Mouse (Mus musculus) stomach, embryonic 14.5 days (tissue): ENCODE results near the gene Chaf1a. TPM values are rescaled to one million over a fixed set of nuclear protein-coding genes. Genes with fewer than 3 reads are reported as not detected.
A peak's percentile ranks its signal among the peaks of the same experiment; 100 is the strongest.

Experiments used
- ATAC-seq: fragments of 200-750 bp; cut with Nextera tagmentation; 2 replicates; pipeline ENCODE4 v1.8.0; 2017; ENCODE audit warnings: low read depth, moderate TSS enrichment; ENCODE audit not compliant: insufficient number of reproducible peaks, insufficient read depth, low FRiP score
- H3K27ac ChIP-seq: fragments of 300-500 bp; sonication (generic); 2 replicates; pipeline ENCODE4 v1.5.1; 2014; ENCODE audit warnings: mild to moderate bottlenecking, low read length, moderate library complexity, mixed read lengths
- H3K27me3 ChIP-seq: fragments of 300-500 bp; sonication (generic); 2 replicates; pipeline ENCODE4 v1.6.1; 2014; ENCODE audit warnings: low read length, control low read depth, mixed read lengths; ENCODE audit not compliant: control insufficient read depth, insufficient read depth
- H3K36me3 ChIP-seq: fragments of 300-500 bp; sonication (generic); 2 replicates; pipeline ENCODE4 v1.6.1; 2014; ENCODE audit warnings: mild to moderate bottlenecking, control low read depth, low read length, moderate library complexity, mixed read lengths; ENCODE audit not compliant: control insufficient read depth, insufficient read depth
- H3K4me1 ChIP-seq: fragments of 300-500 bp; sonication (generic); 2 replicates; pipeline ENCODE4 v1.6.1; 2014; ENCODE audit warnings: low read length, control low read depth, mixed read lengths; ENCODE audit not compliant: control insufficient read depth, insufficient read depth
- H3K4me2 ChIP-seq: fragments of 300-500 bp; sonication (generic); replicated peaks from 2 replicates; pipeline ENCODE4 v1.6.1; 2014; ENCODE audit warnings: low read depth, low read length, control low read depth
- H3K4me3 ChIP-seq: fragments of 300-500 bp; sonication (generic); 2 replicates; pipeline ENCODE4 v1.5.1; 2014; ENCODE audit warnings: low read depth, low read length, control low read depth
- H3K9ac ChIP-seq: fragments of 300-500 bp; sonication (generic); replicated peaks from 2 replicates; pipeline ENCODE4 v1.6.1; 2014; ENCODE audit warnings: low read depth, mild to moderate bottlenecking, control low read depth, low read length, moderate library complexity, mixed read lengths
- H3K9me3 ChIP-seq: fragments of 300-500 bp; sonication (generic); 2 replicates; pipeline ENCODE4 v1.6.1; 2016; ENCODE audit warnings: low read depth, low read length, control low read depth; ENCODE audit not compliant: control insufficient read depth
- WGBS: fragments of 180-500 bp; shearing (Covaris S2); extraction: QIAGEN DNeasy Blood & Tissue Kit; methylation state at CpG from one replicate; pipeline ENCODE4 v1.1.7; 2014; 5-methylcytosine and 5-hydroxymethylcytosine counted together
- polyA plus RNA-seq: library from polyadenylated mRNA; unstranded; fragments of >200 nt; fragmentation: Nextera tagmentation; extraction: Ambion mirVana; gene quantifications from 2 replicates; pipeline ENCODE4 v1.2.1, GENCODE M21; 2014

The Chaf1a gene
- polyA plus RNA-seq, 1 experiment from 2014 or later: 19.2 TPM

- peak; percentile 93 for ATAC-seq
- 1% methylated on average over 21 of the region's 21 CpGs for WGBS
- peak overlapping the region; percentile 70 for H3K4me3 ChIP-seq
- H3K4me2 ChIP-seq: peak overlapping the region; percentile 89
- no peaks in the 10 kb centered on the region for H3K9me3 ChIP-seq
- H3K4me1 ChIP-seq: peaks cover 11% of the 10 kb centered on the region
- H3K36me3 ChIP-seq: peaks cover 19% of the 10 kb centered on the region
- no peaks in the 10 kb centered on the region for H3K27me3 ChIP-seq
- peak overlapping the region; percentile 84 for H3K27ac ChIP-seq
- peak overlapping the region; percentile 67; the same call in 1 of the 2 replicates for H3K9ac ChIP-seq
Measured at GRCm38 (mm10) chr17:56008356-56009087, 31.7 kb upstream of the Chaf1a start.

- Histone ChIP-seq H3K4me1 (peaks cover 11% of the 10 kb centered on the region), H3K4me3 (peak overlapping the region; percentile 70), H3K4me2 (peak overlapping the region; percentile 89), H3K27ac (peak overlapping the region; percentile 84), H3K27me3 (no peaks in the 10 kb centered on the region), H3K9ac (peak overlapping the region; percentile 67), H3K36me3 (peaks cover 19% of the 10 kb centered on the region), H3K9me3 (no peaks in the 10 kb centered on the region)
- ATAC-seq: peak; percentile 90
- WGBS: 1% methylated on average over 62 of the region's 62 CpGs
Measured at GRCm38 (mm10) chr17:56009088-56009961, 30.9 kb upstream of the Chaf1a start.

GRCm38 (mm10) chr17:56009962-56010240, 30.3 kb upstream of the Chaf1a start:
- Histone ChIP-seq H3K27ac (no peak overlapping the region), H3K4me3 (peak overlapping the region; percentile 70), H3K4me2 (peak overlapping the region; percentile 89), H3K9ac (peak overlapping the region; percentile 67), H3K36me3 (peaks cover 22% of the 10 kb centered on the region), H3K27me3 (no peaks in the 10 kb centered on the region), H3K4me1 (peaks cover 11% of the 10 kb centered on the region), H3K9me3 (no peaks in the 10 kb centered on the region)
- 30% methylated on average over 2 of the region's 2 CpGs for WGBS
- no peak for ATAC-seq

- no peaks in the 10 kb centered on the region for H3K27me3 ChIP-seq
- 65% methylated on average over 14 of the region's 14 CpGs for WGBS
- peak overlapping the region; percentile 67 for H3K9ac ChIP-seq
- H3K4me3 ChIP-seq: peak overlapping the region; percentile 70; the same call in 1 of the 2 replicates
- no peak for ATAC-seq
- H3K4me1 ChIP-seq: peaks cover 11% of the 10 kb centered on the region
- H3K36me3 ChIP-seq: peaks cover 25% of the 10 kb centered on the region
- no peaks in the 10 kb centered on the region for H3K9me3 ChIP-seq
- H3K4me2 ChIP-seq: peak overlapping the region; percentile 89
- no peak overlapping the region for H3K27ac ChIP-seq
Measured at GRCm38 (mm10) chr17:56010255-56010654, 30.0 kb upstream of the Chaf1a start.

- ATAC-seq: no peak
- no peak overlapping the region for H3K9ac ChIP-seq
- H3K36me3 ChIP-seq: peaks cover 29% of the 10 kb centered on the region
- H3K4me2 ChIP-seq: peak overlapping the region; percentile 89; the same call in 1 of the 2 replicates
- WGBS: 8% methylated on average over 9 of the region's 9 CpGs
- no peaks in the 10 kb centered on the region for H3K27me3 ChIP-seq
- H3K4me3 ChIP-seq: no peak overlapping the region
- no peak overlapping the region for H3K27ac ChIP-seq
- no peaks in the 10 kb centered on the region for H3K9me3 ChIP-seq
- peaks cover 11% of the 10 kb centered on the region for H3K4me1 ChIP-seq
Measured at GRCm38 (mm10) chr17:56010681-56011080, 29.6 kb upstream of the Chaf1a start.

- ATAC-seq: no peak
- Histone ChIP-seq H3K4me3 (no peak overlapping the region), H3K36me3 (peaks cover 36% of the 10 kb centered on the region), H3K4me1 (peaks cover 11% of the 10 kb centered on the region), H3K9ac (no peak overlapping the region), H3K27ac (no peak overlapping the region), H3K27me3 (no peaks in the 10 kb centered on the region), H3K9me3 (no peaks in the 10 kb centered on the region), H3K4me2 (no peak overlapping the region)
- 83% methylated on average over 7 of the region's 7 CpGs for WGBS
Measured at GRCm38 (mm10) chr17:56011441-56011840, 28.8 kb upstream of the Chaf1a start.

GRCm38 (mm10) chr17:56015293-56015692, 24.9 kb upstream of the Chaf1a start:
- H3K4me2 ChIP-seq: no peak overlapping the region
- H3K36me3 ChIP-seq: peaks cover 67% of the 10 kb centered on the region
- ATAC-seq: no peak
- H3K4me3 ChIP-seq: no peak overlapping the region
- no peak overlapping the region for H3K9ac ChIP-seq
- H3K27me3 ChIP-seq: no peaks in the 10 kb centered on the region
- WGBS: 90% methylated on average over 9 of the region's 9 CpGs
- H3K9me3 ChIP-seq: no peaks in the 10 kb centered on the region
- H3K4me1 ChIP-seq: peaks cover 5% of the 10 kb centered on the region
- no peak overlapping the region for H3K27ac ChIP-seq

GRCm38 (mm10) chr17:56016382-56016781, 23.9 kb upstream of the Chaf1a start:
- Histone ChIP-seq H3K4me1 (no peaks in the 10 kb centered on the region), H3K27me3 (no peaks in the 10 kb centered on the region), H3K27ac (no peak overlapping the region), H3K9me3 (no peaks in the 10 kb centered on the region), H3K4me3 (no peak overlapping the region), H3K4me2 (no peak overlapping the region), H3K9ac (no peak overlapping the region), H3K36me3 (peaks cover 65% of the 10 kb centered on the region)
- ATAC-seq: no peak
- 88% methylated on average over 8 of the region's 8 CpGs for whole genome bisulfite sequencing
